Mouse (Mus musculus) heart, postnatal 0 days (tissue): Measurements from ENCODE around the gene Wnt4. TPM values are rescaled to one million over a fixed set of nuclear protein-coding genes. Genes with fewer than 3 reads are reported as not detected.
A peak's percentile ranks its signal among the peaks of the same experiment; 100 is the strongest.

ENCODE experiments used
- ATAC-seq: fragments of 200-750 bp; cut with Nextera tagmentation; 2 replicates; pipeline ENCODE4 v1.8.0; 2017; ENCODE audit warnings: low read depth, moderate number of reproducible peaks, moderate library complexity; ENCODE audit not compliant: insufficient read depth
- DNase-seq: peaks from one replicate; pipeline ENCODE4 v3.0.0-alpha.2; 2016; ENCODE audit warnings: low spot score
- H3K27ac ChIP-seq: fragments of 300-500 bp; sonication (generic); 2 replicates; pipeline ENCODE4 v1.5.1; 2014; ENCODE audit warnings: low read depth, mild to moderate bottlenecking
- H3K27me3 ChIP-seq: fragments of 300-500 bp; sonication (generic); 2 replicates; pipeline ENCODE4 v1.6.1; 2014; ENCODE audit warnings: low read length, mixed read lengths; ENCODE audit not compliant: control insufficient read depth, insufficient read depth
- H3K36me3 ChIP-seq: fragments of 300-500 bp; sonication (generic); replicated peaks from 2 replicates; pipeline ENCODE4 v1.6.1; 2014; ENCODE audit warnings: low read length, mixed read lengths; ENCODE audit not compliant: control insufficient read depth, insufficient read depth
- H3K4me1 ChIP-seq: fragments of 300-500 bp; sonication (generic); 2 replicates; pipeline ENCODE4 v1.6.1; 2014; ENCODE audit warnings: antibody characterized with exemption; ENCODE audit not compliant: control insufficient read depth, insufficient read depth
- H3K4me2 ChIP-seq: fragments of 300-500 bp; sonication (generic); 2 replicates; pipeline ENCODE4 v1.6.1; 2014; ENCODE audit warnings: low read depth, mild to moderate bottlenecking, low read length, moderate library complexity
- H3K4me3 ChIP-seq: fragments of 300-500 bp; sonication (generic); 2 replicates; pipeline ENCODE4 v1.5.1; 2014; ENCODE audit warnings: low read depth, low read length
- H3K9ac ChIP-seq: fragments of 300-500 bp; sonication (generic); replicated peaks from 2 replicates; pipeline ENCODE4 v1.6.1; 2014; ENCODE audit warnings: low read depth, low read length, mixed read lengths
- H3K9me3 ChIP-seq: fragments of 300-500 bp; sonication (generic); replicated peaks from 2 replicates; pipeline ENCODE4 v1.6.1; 2016; ENCODE audit warnings: low read length; ENCODE audit not compliant: control insufficient read depth
- CTCF ChIP-seq: IDR thresholded peaks from 2 replicates; pipeline ENCODE4 v1.5.1; 2016; ENCODE audit warnings: antibody characterized with exemption, control low read depth, low read depth
- EP300 ChIP-seq: IDR thresholded peaks from 2 replicates; pipeline ENCODE4 v1.6.1; 2016; ENCODE audit warnings: antibody characterized with exemption, low read depth
- WGBS: fragments of 180-500 bp; shearing (Covaris S2); extraction: QIAGEN DNeasy Blood & Tissue Kit; methylation state at CpG from one replicate; pipeline ENCODE4 v1.1.7; 2014; 5-methylcytosine and 5-hydroxymethylcytosine counted together
- polyA plus RNA-seq: library from polyadenylated mRNA; unstranded; fragments of >200 nt; fragmentation: Nextera tagmentation; extraction: Ambion mirVana; gene quantifications from 2 replicates; pipeline ENCODE4 v1.2.1, GENCODE M21; 2015
- total RNA-seq: library from RNA; depleted of rRNA; stranded (reverse); fragments of >200 nt; gene quantifications from 2 replicates; pipeline ENCODE4 v1.2.3, GENCODE M21; 2014; ENCODE audit warnings: low replicate concordance

Gene Wnt4
- total and polyA plus RNA-seq, 2 experiments from 2014 or later = 0.36 to 2.9 TPM

- ATAC-seq (peak; percentile 71; the same call in 1 of the 2 replicates), DNase-seq (peak; percentile 44)
- H3K4me2 ChIP-seq = no peak overlapping the region
- peak overlapping the region; percentile 44 for H3K27ac ChIP-seq
- peaks cover 9% of the 10 kb centered on the region for H3K4me1 ChIP-seq
- H3K27me3 ChIP-seq = no peaks in the 10 kb centered on the region
- H3K36me3 ChIP-seq = peaks cover 30% of the 10 kb centered on the region
- no peak overlapping the region for H3K9ac ChIP-seq
- no peak overlapping the region for H3K4me3 ChIP-seq
- TF ChIP-seq CTCF = 0 out of 2 replicates have a peak, but pooled peaks have one; percentile 3
- no peak for TF ChIP-seq EP300
- H3K9me3 ChIP-seq = no peaks in the 10 kb centered on the region
- WGBS = 63% methylated on average over 4 of the region's 4 CpGs
Observed at GRCm38 (mm10) chr4:137316027-137316770, 38.9 kb downstream of the Wnt4 start.

GRCm38 (mm10) chr4:137324926-137325325 is 47.6 kb downstream of the Wnt4 start:
- ATAC-seq (no peak), DNase-seq (no peak)
- TF ChIP-seq EP300 = no peak
- no peaks in the 10 kb centered on the region for H3K27me3 ChIP-seq
- no peak overlapping the region for H3K9ac ChIP-seq
- H3K4me2 ChIP-seq = no peak overlapping the region
- H3K4me3 ChIP-seq = no peak overlapping the region
- H3K36me3 ChIP-seq = peaks cover 74% of the 10 kb centered on the region
- WGBS = 79% methylated on average over 6 of the region's 6 CpGs
- H3K27ac ChIP-seq = no peak overlapping the region
- H3K9me3 ChIP-seq = no peaks in the 10 kb centered on the region
- H3K4me1 ChIP-seq = no peaks in the 10 kb centered on the region

- peaks cover 62% of the 10 kb centered on the region for H3K36me3 ChIP-seq
- TF ChIP-seq CTCF (no peak), EP300 (no peak)
- 89% methylated on average over 3 of the region's 3 CpGs for WGBS
- no peak overlapping the region for H3K4me3 ChIP-seq
- H3K27ac ChIP-seq = no peak overlapping the region
- no peaks in the 10 kb centered on the region for H3K9me3 ChIP-seq
- no peaks in the 10 kb centered on the region for H3K4me1 ChIP-seq
- H3K4me2 ChIP-seq = no peak overlapping the region
- H3K27me3 ChIP-seq = no peaks in the 10 kb centered on the region
- DNase-seq (no peak), ATAC-seq (no peak)
- no peak overlapping the region for H3K9ac ChIP-seq
Observed at GRCm38 (mm10) chr4:137326494-137326893, 49.2 kb downstream of the Wnt4 start.

GRCm38 (mm10) chr4:137332051-137332450 is 54.8 kb downstream of the Wnt4 start:
- Histone ChIP-seq H3K9me3 (no peaks in the 10 kb centered on the region), H3K9ac (no peak overlapping the region), H3K27ac (no peak overlapping the region), H3K4me3 (no peak overlapping the region), H3K27me3 (no peaks in the 10 kb centered on the region), H3K36me3 (peaks cover 71% of the 10 kb centered on the region), H3K4me2 (no peak overlapping the region), H3K4me1 (peaks cover 10% of the 10 kb centered on the region)
- ATAC-seq (no peak), DNase-seq (no peak)
- TF ChIP-seq CTCF (no peak), EP300 (no peak)

GRCm38 (mm10) chr4:137336468-137336867 is 59.2 kb downstream of the Wnt4 start:
- no peak for TF ChIP-seq CTCF
- TF ChIP-seq EP300 = no peak
- Histone ChIP-seq H3K9me3 (no peaks in the 10 kb centered on the region), H3K4me2 (no peak overlapping the region), H3K36me3 (peaks cover 43% of the 10 kb centered on the region), H3K9ac (no peak overlapping the region), H3K4me3 (no peak overlapping the region), H3K27ac (peak overlapping the region; percentile 43), H3K27me3 (no peaks in the 10 kb centered on the region), H3K4me1 (peaks cover 17% of the 10 kb centered on the region)
- ATAC-seq (no peak), DNase-seq (no peak)
- 69% methylated on average over 5 of the region's 5 CpGs for WGBS

GRCm38 (mm10) chr4:137339415-137339814 is 62.1 kb downstream of the Wnt4 start:
- 56% methylated on average over 1 of the region's 1 CpGs for WGBS
- no peak; the same call in 1 of the 2 replicates for ATAC-seq
- H3K4me3 ChIP-seq = no peak overlapping the region
- no peaks in the 10 kb centered on the region for H3K27me3 ChIP-seq
- no peaks in the 10 kb centered on the region for H3K9me3 ChIP-seq
- H3K9ac ChIP-seq = no peak overlapping the region
- H3K4me1 ChIP-seq = peaks cover 33% of the 10 kb centered on the region
- DNase-seq = no peak
- H3K4me2 ChIP-seq = no peak overlapping the region
- peaks cover 14% of the 10 kb centered on the region for H3K36me3 ChIP-seq
- TF ChIP-seq EP300 (no peak), CTCF (no peak)
- H3K27ac ChIP-seq = no peak overlapping the region; the same call in 1 of the 2 replicates
